Mouse (Mus musculus) embryonic facial prominence, embryonic 13.5 days (tissue): ENCODE measurements at regions not wholly inside any gene's neighbourhood (a gene's known extent, or its start where the extent isn't known, plus 50 kb on each side); places are given as distances from the start of the nearest gene placed in this dataset.

ENCODE experiments used
- ATAC-seq: fragments of 200-750 bp; cut with Nextera tagmentation; 2 replicates; pipeline ENCODE4 v1.8.0; 2017; ENCODE audit warnings: low read depth; ENCODE audit not compliant: insufficient number of reproducible peaks, insufficient read depth, low FRiP score, low TSS enrichment
- H3K27ac ChIP-seq: fragments of 300-500 bp; sonication (generic); 2 replicates; pipeline ENCODE4 v1.5.1; 2015; ENCODE audit warnings: moderate library complexity, mild to moderate bottlenecking, inconsistent platforms
- H3K27me3 ChIP-seq: fragments of 300-500 bp; sonication (generic); 2 replicates; pipeline ENCODE4 v1.6.1; 2015; ENCODE audit warnings: mild to moderate bottlenecking, inconsistent platforms
- H3K36me3 ChIP-seq: fragments of 300-500 bp; sonication (generic); 2 replicates; pipeline ENCODE4 v1.6.1; 2015; ENCODE audit warnings: mild to moderate bottlenecking, inconsistent platforms
- H3K4me1 ChIP-seq: fragments of 300-500 bp; sonication (generic); 2 replicates; pipeline ENCODE4 v1.6.1; 2015; ENCODE audit warnings: inconsistent platforms
- H3K4me2 ChIP-seq: fragments of 300-500 bp; sonication (generic); 2 replicates; pipeline ENCODE4 v1.6.1; 2015; ENCODE audit warnings: moderate library complexity, mild to moderate bottlenecking, inconsistent platforms
- H3K4me3 ChIP-seq: fragments of 300-500 bp; sonication (generic); 2 replicates; pipeline ENCODE4 v1.5.1; 2015; ENCODE audit warnings: mild to moderate bottlenecking, inconsistent platforms
- H3K9ac ChIP-seq: fragments of 300-500 bp; sonication (generic); 2 replicates; pipeline ENCODE4 v1.6.1; 2015; ENCODE audit warnings: mild to moderate bottlenecking, inconsistent platforms
- H3K9me3 ChIP-seq: fragments of 300-500 bp; sonication (generic); 2 replicates; pipeline ENCODE4 v1.6.1; 2016; ENCODE audit warnings: inconsistent platforms
- WGBS: fragments of 180-500 bp; shearing (Covaris S2); methylation state at CpG from one replicate; pipeline ENCODE4 v1.1.7; 2015; ENCODE audit warnings: mixed read lengths; 5-methylcytosine and 5-hydroxymethylcytosine counted together

GRCm38 (mm10) chr1:57083540-57084083 lies 105.2 kb upstream of the Satb2 start:
- no peak overlapping the region for H3K27ac ChIP-seq
- peaks cover 29% of the 10 kb centered on the region for H3K4me1 ChIP-seq
- ATAC-seq: no peak
- H3K4me3 ChIP-seq: no peak overlapping the region
- no peaks in the 10 kb centered on the region for H3K9me3 ChIP-seq
- peak overlapping the region; percentile 33; the same call in 1 of the 2 replicates for H3K4me2 ChIP-seq
- 0 out of 2 replicates have a peak, but pooled peaks cover 3% of the 10 kb centered on the region for H3K27me3 ChIP-seq
- H3K9ac ChIP-seq: no peak overlapping the region
- 60% methylated on average over 6 of the region's 6 CpGs for WGBS
- no peaks in the 10 kb centered on the region for H3K36me3 ChIP-seq

- 0 out of 2 replicates have a peak overlapping the region, but pooled peaks have one; percentile 7 for H3K9ac ChIP-seq
- 40% methylated on average over 18 of the region's 18 CpGs for whole genome bisulfite sequencing
- H3K4me1 ChIP-seq: peaks cover 24% of the 10 kb centered on the region
- H3K27ac ChIP-seq: peak overlapping the region; percentile 82
- no peaks in the 10 kb centered on the region for H3K9me3 ChIP-seq
- no peak for ATAC-seq
- H3K4me3 ChIP-seq: no peak overlapping the region
- H3K27me3 ChIP-seq: peaks cover 17% of the 10 kb centered on the region
- peak overlapping the region; percentile 28 for H3K4me2 ChIP-seq
- H3K36me3 ChIP-seq: no peaks in the 10 kb centered on the region
Observed at GRCm38 (mm10) chr1:57095361-57096247, 117.2 kb upstream of the Satb2 start.

GRCm38 (mm10) chr1:57096248-57096600 lies 117.8 kb upstream of the Satb2 start:
- no peak for ATAC-seq
- peaks cover 24% of the 10 kb centered on the region for H3K4me1 ChIP-seq
- WGBS: 32% methylated on average over 4 of the region's 4 CpGs
- H3K9ac ChIP-seq: 0 out of 2 replicates have a peak overlapping the region, but pooled peaks have one; percentile 7
- H3K36me3 ChIP-seq: no peaks in the 10 kb centered on the region
- peak overlapping the region; percentile 82 for H3K27ac ChIP-seq
- H3K4me3 ChIP-seq: no peak overlapping the region
- H3K4me2 ChIP-seq: peak overlapping the region; percentile 28
- peaks cover 16% of the 10 kb centered on the region for H3K27me3 ChIP-seq
- H3K9me3 ChIP-seq: no peaks in the 10 kb centered on the region

GRCm38 (mm10) chr1:57096740-57097139 lies 118.3 kb upstream of the Satb2 start:
- H3K4me3 ChIP-seq: no peak overlapping the region
- H3K9me3 ChIP-seq: no peaks in the 10 kb centered on the region
- 34% methylated on average over 8 of the region's 8 CpGs for WGBS
- ATAC-seq: no peak
- no peaks in the 10 kb centered on the region for H3K36me3 ChIP-seq
- H3K27me3 ChIP-seq: peaks cover 16% of the 10 kb centered on the region
- 0 out of 2 replicates have a peak overlapping the region, but pooled peaks have one; percentile 32 for H3K9ac ChIP-seq
- H3K4me2 ChIP-seq: peak overlapping the region; percentile 28; the same call in 1 of the 2 replicates
- peaks cover 24% of the 10 kb centered on the region for H3K4me1 ChIP-seq
- H3K27ac ChIP-seq: peak overlapping the region; percentile 82

GRCm38 (mm10) chr1:57100614-57101013 lies 122.2 kb upstream of the Satb2 start:
- no peak overlapping the region for H3K27ac ChIP-seq
- H3K9ac ChIP-seq: no peak overlapping the region
- no peaks in the 10 kb centered on the region for H3K36me3 ChIP-seq
- 0 out of 2 replicates have a peak, but pooled peaks cover 4% of the 10 kb centered on the region for H3K27me3 ChIP-seq
- H3K4me3 ChIP-seq: no peak overlapping the region
- peaks cover 20% of the 10 kb centered on the region for H3K4me1 ChIP-seq
- 78% methylated on average over 2 of the region's 2 CpGs for WGBS
- no peaks in the 10 kb centered on the region for H3K9me3 ChIP-seq
- no peak for ATAC-seq
- no peak overlapping the region for H3K4me2 ChIP-seq

- Histone ChIP-seq H3K4me2 (no peak overlapping the region), H3K4me1 (no peaks in the 10 kb centered on the region), H3K4me3 (no peak overlapping the region), H3K9me3 (no peaks in the 10 kb centered on the region), H3K9ac (no peak overlapping the region), H3K36me3 (no peaks in the 10 kb centered on the region), H3K27me3 (no peaks in the 10 kb centered on the region), H3K27ac (no peak overlapping the region)
- ATAC-seq: no peak
- 39% methylated on average over 10 of the region's 10 CpGs for WGBS
Observed at GRCm38 (mm10) chr1:57107308-57107707, 128.9 kb upstream of the Satb2 start.

GRCm38 (mm10) chr1:57120678-57121077 lies 142.2 kb upstream of the Satb2 start:
- Histone ChIP-seq H3K4me2 (no peak overlapping the region), H3K9me3 (no peaks in the 10 kb centered on the region), H3K4me3 (no peak overlapping the region), H3K36me3 (no peaks in the 10 kb centered on the region), H3K27ac (no peak overlapping the region), H3K4me1 (peaks cover 16% of the 10 kb centered on the region), H3K9ac (no peak overlapping the region), H3K27me3 (no peaks in the 10 kb centered on the region)
- no peak for ATAC-seq
- 57% methylated on average over 2 of the region's 2 CpGs for WGBS

- H3K4me1 ChIP-seq: no peaks in the 10 kb centered on the region
- no peaks in the 10 kb centered on the region for H3K9me3 ChIP-seq
- H3K27me3 ChIP-seq: no peaks in the 10 kb centered on the region
- H3K9ac ChIP-seq: no peak overlapping the region
- 40% methylated on average over 3 of the region's 3 CpGs for whole genome bisulfite sequencing
- no peak overlapping the region for H3K4me2 ChIP-seq
- no peak overlapping the region for H3K4me3 ChIP-seq
- H3K27ac ChIP-seq: no peak overlapping the region
- no peak for ATAC-seq
- H3K36me3 ChIP-seq: no peaks in the 10 kb centered on the region
Observed at GRCm38 (mm10) chr1:57144181-57144580, 165.7 kb upstream of the Satb2 start.

- ATAC-seq: no peak
- H3K4me2 ChIP-seq: no peak overlapping the region
- no peaks in the 10 kb centered on the region for H3K27me3 ChIP-seq
- H3K9ac ChIP-seq: no peak overlapping the region
- no peak overlapping the region for H3K4me3 ChIP-seq
- peaks cover 17% of the 10 kb centered on the region; the same call in 1 of the 2 replicates for H3K4me1 ChIP-seq
- H3K9me3 ChIP-seq: no peaks in the 10 kb centered on the region; the same call in 1 of the 2 replicates
- no peaks in the 10 kb centered on the region for H3K36me3 ChIP-seq
- 65% methylated on average over 7 of the region's 7 CpGs for WGBS
- no peak overlapping the region for H3K27ac ChIP-seq
Observed at GRCm38 (mm10) chr1:57155869-57156268, 177.4 kb upstream of the Satb2 start.

GRCm38 (mm10) chr1:57164443-57164842 lies 186.0 kb upstream of the Satb2 start:
- 0 out of 2 replicates have a peak, but pooled peaks cover 5% of the 10 kb centered on the region for H3K9me3 ChIP-seq
- H3K36me3 ChIP-seq: no peaks in the 10 kb centered on the region
- no peak overlapping the region for H3K27ac ChIP-seq
- no peak for ATAC-seq
- H3K4me1 ChIP-seq: 0 out of 2 replicates have a peak, but pooled peaks cover 9% of the 10 kb centered on the region
- no peak overlapping the region for H3K4me2 ChIP-seq
- H3K27me3 ChIP-seq: no peaks in the 10 kb centered on the region
- H3K9ac ChIP-seq: no peak overlapping the region
- 97% methylated on average over 1 of the region's 1 CpGs for WGBS
- H3K4me3 ChIP-seq: no peak overlapping the region

- Histone ChIP-seq H3K4me3 (no peak overlapping the region), H3K4me2 (no peak overlapping the region), H3K9me3 (no peaks in the 10 kb centered on the region), H3K36me3 (no peaks in the 10 kb centered on the region), H3K4me1 (peaks cover 10% of the 10 kb centered on the region), H3K27me3 (no peaks in the 10 kb centered on the region), H3K27ac (0 out of 2 replicates have a peak overlapping the region, but pooled peaks have one; percentile 24), H3K9ac (no peak overlapping the region)
- 42% methylated on average over 10 of the region's 10 CpGs for WGBS
- ATAC-seq: peak; percentile 71
Observed at GRCm38 (mm10) chr1:57174289-57174890, 195.9 kb upstream of the Satb2 start.
